In genomic region chr14:47911546-47912545, GRCm38 (mm10) we compare ENCODE assay signal across 11 mouse cellular contexts.
DNase-seq lines count a peak whose midpoint lies in the region; ATAC-seq lines count a peak whose summit lies in the region.
"Had no signal": no experiment of that assay in that cellular context is flagged by ENCODE, and none has a peak within 500 bp of the region (broad histone marks: within the 10 kb centered on the region; RNA-seq: fewer than 3 reads in every experiment).

No protein-coding gene starts in this region.

- no peaks in the 10 kb centered on the region for H3K36me3 ChIP-seq in forebrain, embryonic 14.5 days (ENCODE audit: control insufficient read depth, insufficient read depth, low read length)
- no peaks in the 10 kb centered on the region for H3K36me3 ChIP-seq in forebrain, embryonic 12.5 days (replicated peaks)
- no peaks in the 10 kb centered on the region for H3K36me3 ChIP-seq in midbrain, embryonic 12.5 days
- H3K36me3 ChIP-seq: neural tube, embryonic 12.5 days had no signal

- H3K4me2 ChIP-seq in forebrain, embryonic 14.5 days (ENCODE audit: low read length), result no peak overlapping the region
- no peak overlapping the region for H3K4me2 ChIP-seq in forebrain, embryonic 12.5 days
- H3K4me2 ChIP-seq in midbrain, embryonic 12.5 days (replicated peaks), result no peak overlapping the region
- H3K4me2 ChIP-seq: neural tube, embryonic 12.5 days had no signal

- no peak overlapping the region for H3K9ac ChIP-seq in forebrain, embryonic 14.5 days (ENCODE audit: low read length)
- H3K9ac ChIP-seq in forebrain, embryonic 12.5 days, result no peak overlapping the region
- H3K9ac ChIP-seq in midbrain, embryonic 12.5 days (replicated peaks), result no peak overlapping the region
- H3K9ac ChIP-seq: neural tube, embryonic 12.5 days had no signal

- no peaks in the 10 kb centered on the region for H3K9me3 ChIP-seq in forebrain, embryonic 14.5 days (replicated peaks; ENCODE audit: control insufficient read depth, low read length)
- H3K9me3 ChIP-seq in forebrain, embryonic 12.5 days, result no peaks in the 10 kb centered on the region
- H3K9me3 ChIP-seq in midbrain, embryonic 12.5 days, result no peaks in the 10 kb centered on the region
- H3K9me3 ChIP-seq: neural tube, embryonic 12.5 days had no signal

- WGBS in forebrain, embryonic 14.5 days, result 63% methylated on average over 9 of the region's 9 CpGs
- 73% methylated on average over 9 of the region's 9 CpGs for WGBS in forebrain, embryonic 12.5 days
- 69% methylated on average over 9 of the region's 9 CpGs for WGBS in midbrain, embryonic 12.5 days

- peak; percentile 92 for ATAC-seq in forebrain, embryonic 14.5 days
- ATAC-seq in forebrain, embryonic 12.5 days (ENCODE audit: low FRiP score), result no peak
- 0 out of 2 replicates have a peak, but pooled peaks have one; percentile 27 for ATAC-seq in midbrain, embryonic 12.5 days (ENCODE audit: low FRiP score, low read depth)

- no peak overlapping the region for H3K27ac ChIP-seq in forebrain, embryonic 14.5 days (ENCODE audit: low read depth, low read length)
- H3K27ac ChIP-seq in forebrain, embryonic 12.5 days, result no peak overlapping the region
- H3K27ac ChIP-seq in midbrain, embryonic 12.5 days (replicated peaks), result peak overlapping the region; percentile 61; the same call in 1 of the 2 replicates
- H3K27ac ChIP-seq: kidney, postnatal 0 days; neural tube, embryonic 12.5 days had no signal

- H3K4me3 ChIP-seq in forebrain, embryonic 14.5 days (ENCODE audit: low read depth, low read length), result no peak overlapping the region
- H3K4me3 ChIP-seq in forebrain, embryonic 12.5 days (replicated peaks), result no peak overlapping the region
- no peak overlapping the region for H3K4me3 ChIP-seq in midbrain, embryonic 12.5 days
- H3K4me3 ChIP-seq: neural tube, embryonic 12.5 days had no signal

- no peaks in the 10 kb centered on the region for H3K27me3 ChIP-seq in forebrain, embryonic 14.5 days (replicated peaks; ENCODE audit: control insufficient read depth, insufficient read depth, low read length)
- H3K27me3 ChIP-seq in forebrain, embryonic 12.5 days, result peaks cover 7% of the 10 kb centered on the region; the same call in 1 of the 2 replicates
- H3K27me3 ChIP-seq in midbrain, embryonic 12.5 days, result peaks cover 3% of the 10 kb centered on the region; the same call in 1 of the 2 replicates
- H3K27me3 ChIP-seq: CH12.LX; neural tube, embryonic 12.5 days had no signal

- intact Hi-C loops in gastrocnemius, postnatal 14 days (cut with DNase I; ENCODE audit: low total_unique reads), result no loop called here

- DNase-seq in forebrain, embryonic 14.5 days (ENCODE audit: low spot score), result peak; percentile 86
- peak; percentile 28 for DNase-seq in cerebellum, adult 9-11 months
- DNase-seq in kidney, postnatal 10 days, result peak; percentile 17
- DNase-seq in urinary bladder, postnatal 10 days (ENCODE audit: low spot score), result no peak
- DNase-seq in gastrocnemius, postnatal 14 days, result no peak
- no peak for DNase-seq in spleen, postnatal 14 days (ENCODE audit: low spot score in 2 of 2)

- peaks cover 22% of the 10 kb centered on the region for H3K4me1 ChIP-seq in forebrain, embryonic 14.5 days (ENCODE audit: control insufficient read depth, insufficient read depth, low read length)
- H3K4me1 ChIP-seq in forebrain, embryonic 12.5 days, result peaks cover 30% of the 10 kb centered on the region
- H3K4me1 ChIP-seq in midbrain, embryonic 12.5 days, result peaks cover 23% of the 10 kb centered on the region

Comparison
In these comparisons a context has a peak if more than half of its experiments do, and no peak if none do; other contexts are left out.
1. DNase-seq: peak in forebrain, embryonic 14.5 days (single experiment), cerebellum, adult 9-11 months (single experiment) and kidney, postnatal 10 days (single experiment); none in urinary bladder, postnatal 10 days (single experiment), gastrocnemius, postnatal 14 days (single experiment) and spleen, postnatal 14 days (0 of 2).